Comparison of ENCODE assay signal across 23 mouse cellular contexts in the genomic region with DNA sequence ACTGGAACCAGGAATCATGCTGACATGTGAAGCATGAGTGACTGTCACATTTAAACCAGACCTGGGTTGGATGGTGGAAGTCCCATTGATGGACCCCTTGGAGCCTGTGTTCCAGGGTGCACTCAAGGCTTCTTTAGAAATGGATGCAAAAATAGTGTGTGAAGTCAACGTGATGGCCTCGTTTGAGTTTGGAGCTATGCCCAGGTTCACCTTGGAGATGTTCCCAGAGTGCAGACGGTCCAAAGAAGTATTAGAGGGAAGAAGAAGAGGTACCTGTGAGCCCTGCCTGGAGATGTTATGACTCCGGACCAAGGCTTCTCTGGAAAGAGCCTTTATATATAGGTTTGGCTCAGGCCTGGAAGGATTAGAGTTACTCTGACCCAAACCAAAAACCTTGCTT. TPM values are rescaled to one million over a fixed set of nuclear protein-coding genes. Genes with fewer than 3 reads are reported as not detected.
DNase-seq lines count a peak whose midpoint lies in the region; ATAC-seq lines count a peak whose summit lies in the region.
"Had no signal": no experiment of that assay in that cellular context is flagged by ENCODE, and none has a peak within 500 bp of the region (broad histone marks: within the 10 kb centered on the region; RNA-seq: fewer than 3 reads in every experiment).

No protein-coding gene starts in this region.

- H3K27ac ChIP-seq in kidney, embryonic 16.5 days (ENCODE audit: low read length), result no peak overlapping the region
- H3K27ac ChIP-seq: forebrain, embryonic 13.5 days; hindbrain, embryonic 13.5 days; limb, embryonic 13.5 days; liver, embryonic 14.5 days; midbrain, embryonic 12.5 days had no signal

- no peaks in the 10 kb centered on the region for H3K9me3 ChIP-seq in kidney, embryonic 16.5 days (ENCODE audit: low read length)
- H3K9me3 ChIP-seq: forebrain, embryonic 13.5 days; hindbrain, embryonic 13.5 days; limb, embryonic 13.5 days; midbrain, embryonic 12.5 days had no signal

- no peaks in the 10 kb centered on the region for H3K36me3 ChIP-seq in kidney, embryonic 16.5 days (ENCODE audit: insufficient read depth, low read length)
- H3K36me3 ChIP-seq: hindbrain, embryonic 13.5 days; limb, embryonic 13.5 days; midbrain, embryonic 12.5 days had no signal

- ATAC-seq in kidney, embryonic 16.5 days (ENCODE audit: low FRiP score, low TSS enrichment), result no peak
- ATAC-seq: forebrain, embryonic 13.5 days; inflammation-experienced regulatory T-cells, adult 6 months had no signal

- no peak overlapping the region for H3K9ac ChIP-seq in kidney, embryonic 16.5 days (replicated peaks; ENCODE audit: low read length)
- H3K9ac ChIP-seq: forebrain, embryonic 13.5 days; hindbrain, embryonic 13.5 days; limb, embryonic 13.5 days; liver, embryonic 14.5 days; lung, embryonic 14.5 days; midbrain, embryonic 12.5 days had no signal

- 87% methylated on average over 4 of the region's 4 CpGs for WGBS in kidney, embryonic 16.5 days

- H3K27me3 ChIP-seq in kidney, embryonic 16.5 days (ENCODE audit: insufficient read depth, low read length), result no peaks in the 10 kb centered on the region
- H3K27me3 ChIP-seq: forebrain, embryonic 13.5 days; hindbrain, embryonic 13.5 days; limb, embryonic 13.5 days; midbrain, embryonic 12.5 days had no signal

- no peak overlapping the region for H3K4me3 ChIP-seq in kidney, embryonic 16.5 days (ENCODE audit: low read length)
- H3K4me3 ChIP-seq: forebrain, embryonic 13.5 days; hindbrain, embryonic 13.5 days; limb, embryonic 13.5 days; midbrain, embryonic 12.5 days had no signal

- no peak overlapping the region for H3K4me2 ChIP-seq in kidney, embryonic 16.5 days (replicated peaks; ENCODE audit: low read depth, low read length)
- H3K4me2 ChIP-seq: forebrain, embryonic 13.5 days; hindbrain, embryonic 13.5 days; limb, embryonic 13.5 days; lung, embryonic 14.5 days; midbrain, embryonic 12.5 days had no signal

- intact Hi-C loops in gastrocnemius, postnatal 14 days (cut with DNase I; ENCODE audit: low total_unique reads), result no loop called here

- peak; percentile 15 for DNase-seq in cerebellum, adult 11 months
- no peak for DNase-seq in cerebellum, adult 11-12 months
- DNase-seq in gastrocnemius, adult 8-10 months (ENCODE audit: low spot score in 2 of 2), result peak; percentile 52 to 57
- DNase-seq in gastrocnemius, postnatal 14 days, result no peak
- DNase-seq in kidney, postnatal 36 days, result peak; percentile 49 to 65
- DNase-seq in T-cell, adult 2 months (ENCODE audit: low spot score), result no peak
- DNase-seq: adrenal gland, postnatal 10 days; gastrocnemius, postnatal 25 days; heart, postnatal 36 days; lung, embryonic 14.5 days; thymus, adult 18-20 months; thymus, postnatal 36 days had no signal

- H3K4me1 ChIP-seq in kidney, embryonic 16.5 days (ENCODE audit: insufficient read depth, low read length), result no peaks in the 10 kb centered on the region
- H3K4me1 ChIP-seq: forebrain, embryonic 13.5 days; hindbrain, embryonic 13.5 days; limb, embryonic 13.5 days; midbrain, embryonic 12.5 days had no signal

RNA-seq across cellular contexts. Expression of gene Mroh7, which starts 10.1 kb away (rescaled TPM):
- total RNA-seq in gastrocnemius, adult 8-10 months (2022), result under 1 TPM in 2 of 4 experiments, not detected in 2; 0.12 to 0.19 TPM
- total RNA-seq in gastrocnemius, postnatal 14 days (2021), result under 1 TPM; 0.31 to 0.35 TPM
- 0.74 and 1.8 TPM in 2 replicates for polyA plus RNA-seq in kidney, embryonic 16.5 days (2015; fragmentation: Nextera tagmentation; extraction: Ambion mirVana)
- total RNA-seq: neutrophil, adult 5-6 weeks had no signal
- polyA plus RNA-seq: inflammation-experienced regulatory T-cells, adult 6 months had no signal

RNA-seq across cellular contexts. Expression of gene Fam151a, which starts 13.1 kb away (rescaled TPM):
- not detected for total RNA-seq in gastrocnemius, adult 8-10 months (2022)
- total RNA-seq in gastrocnemius, postnatal 14 days (2021), result not detected
- polyA plus RNA-seq in kidney, embryonic 16.5 days (2015; fragmentation: Nextera tagmentation; extraction: Ambion mirVana), result 6.8 and 8.1 TPM in 2 replicates
- total RNA-seq: gastrocnemius, postnatal 25 days; left cerebral cortex, postnatal 25 days; megakaryocyte, adult 5-6 weeks; neutrophil, adult 5-6 weeks had no signal
- polyA plus RNA-seq: brain, embryonic 14.5 days; forebrain, embryonic 13.5 days; hindbrain, embryonic 13.5 days; inflammation-experienced regulatory T-cells, adult 6 months; midbrain, embryonic 12.5 days had no signal

RNA-seq across cellular contexts. Expression of gene Ttc4, which starts 41.9 kb away (rescaled TPM):
- 10 to 100 TPM; 21.9 to 28.7 (median 26.4) TPM for total RNA-seq in gastrocnemius, adult 8-10 months (2022)
- 10 to 100 TPM; 22.3 to 24.8 TPM for total RNA-seq in gastrocnemius, postnatal 14 days (2021)
- polyA plus RNA-seq in kidney, embryonic 16.5 days (2015; fragmentation: Nextera tagmentation; extraction: Ambion mirVana), result 126 and 139 TPM in 2 replicates

Comparison
In these comparisons a context has a peak if more than half of its experiments do, and no peak if none do; other contexts are left out.
1. DNase-seq: peak in cerebellum, adult 11 months (single experiment), gastrocnemius, adult 8-10 months (2 of 2) and kidney, postnatal 36 days (2 of 2); none in cerebellum, adult 11-12 months (single experiment), gastrocnemius, postnatal 14 days (single experiment) and T-cell, adult 2 months (single experiment).